Mouse (Mus musculus) testis, adult 10 weeks (tissue): ENCODE data around the gene Plxna4. TPM values are rescaled to one million over a fixed set of nuclear protein-coding genes. Genes with fewer than 3 reads are reported as not detected.

Source experiments
- polyA plus RNA-seq: library from polyadenylated mRNA; stranded (reverse); fragments of 350-450 nt; fragmentation: Illumina TruSeq; extraction: RNeasy Lipid Tissue Mini Kit (QIAGEN cat#74804); gene quantifications from one replicate; pipeline ENCODE4 v1.2.3, GENCODE M21; 2014; ENCODE audit warnings: low read depth, low replicate concordance

Plxna4 gene
- polyA plus RNA-seq: 0.39 TPM

DNA sequence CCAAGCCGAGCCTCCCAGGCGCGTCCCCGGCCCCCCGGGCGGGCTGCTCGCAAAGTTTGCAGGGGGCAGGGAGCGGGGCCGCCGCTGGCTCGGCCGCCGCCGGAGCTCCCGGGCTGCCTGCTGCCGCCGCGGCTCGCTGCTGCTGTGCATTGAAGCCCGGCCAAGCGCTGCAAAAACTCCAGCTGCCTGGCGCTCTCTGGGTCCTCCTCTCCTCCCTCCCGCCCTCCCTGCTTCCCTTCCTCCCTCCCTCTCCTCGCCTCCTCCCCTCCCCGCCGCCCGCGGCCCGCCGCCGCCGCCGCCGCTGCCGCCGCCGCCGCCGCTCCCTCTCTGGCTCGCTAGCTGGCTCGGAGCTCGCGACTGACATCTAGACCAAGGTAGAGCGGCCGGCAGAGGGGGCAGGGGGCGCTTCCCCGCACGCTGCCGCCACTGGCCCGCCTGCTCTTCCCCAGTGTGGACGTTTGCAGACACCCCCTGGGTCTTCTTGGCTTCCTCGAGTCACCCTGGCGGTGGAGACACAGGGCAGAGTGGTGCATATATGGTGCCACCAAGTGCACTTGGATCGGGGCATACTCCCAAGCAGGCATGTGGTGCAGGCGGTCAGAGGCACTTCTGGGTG lies at the start of gene Plxna4:
Plxna4 (minus strand) TSS at position 137 of the 616 bp plus-strand sequence.

